Mouse (Mus musculus) embryo, embryonic 10.5 days (tissue): ENCODE measurements at regions not wholly inside any gene's neighbourhood (a gene's known extent, or its start where the extent isn't known, plus 50 kb on each side); places are given as distances from the start of the nearest gene placed in this dataset.
A peak's percentile ranks its signal among the peaks of the same experiment; 100 is the strongest.

Source experiments
- DNase-seq: peaks from one replicate; pipeline ENCODE4 v3.0.0-alpha.2; 2015; ENCODE audit warnings: low spot score

GRCm38 (mm10) chr10:122515698-122516097 is 67.4 kb downstream of the Avpr1a start:
- no peak for DNase-seq

GRCm38 (mm10) chr10:122519274-122519790 is 71.0 kb downstream of the Avpr1a start:
- no peak for DNase-seq

GRCm38 (mm10) chr10:122519981-122520380 is 71.7 kb downstream of the Avpr1a start:
- DNase-seq = no peak

- no peak for DNase-seq
Measured at GRCm38 (mm10) chr10:122522631-122523030, 74.3 kb downstream of the Avpr1a start.

GRCm38 (mm10) chr10:122525360-122525759 is 77.1 kb downstream of the Avpr1a start:
- DNase-seq = no peak

- DNase-seq = no peak
Measured at GRCm38 (mm10) chr10:122525807-122526206, 77.5 kb downstream of the Avpr1a start.

GRCm38 (mm10) chr10:122528222-122528621 is 79.9 kb downstream of the Avpr1a start:
- no peak for DNase-seq

GRCm38 (mm10) chr10:122528973-122529703 is 80.8 kb downstream of the Avpr1a start:
- peak; percentile 85 for DNase-seq

GRCm38 (mm10) chr10:122534714-122535113 is 86.4 kb downstream of the Avpr1a start:
- peak; percentile 13 for DNase-seq

GRCm38 (mm10) chr10:122535137-122535536 is 86.8 kb downstream of the Avpr1a start:
- no peak for DNase-seq

- no peak for DNase-seq
Measured at GRCm38 (mm10) chr10:122539655-122540054, 91.4 kb downstream of the Avpr1a start.

GRCm38 (mm10) chr10:122542573-122542972 is 94.3 kb downstream of the Avpr1a start:
- no peak for DNase-seq

GRCm38 (mm10) chr10:122544096-122544720 is 95.9 kb downstream of the Avpr1a start:
- DNase-seq = peak; percentile 87

GRCm38 (mm10) chr10:122545029-122545428 is 96.7 kb downstream of the Avpr1a start:
- no peak for DNase-seq

- no peak for DNase-seq
Measured at GRCm38 (mm10) chr10:122551586-122551985, 103.3 kb downstream of the Avpr1a start.

- DNase-seq = peak; percentile 87
Measured at GRCm38 (mm10) chr10:122553124-122553822, 105.0 kb downstream of the Avpr1a start.

GRCm38 (mm10) chr10:122553851-122554250 is 105.6 kb downstream of the Avpr1a start:
- no peak for DNase-seq

- no peak for DNase-seq
Measured at GRCm38 (mm10) chr10:122558660-122559059, 110.4 kb downstream of the Avpr1a start.

- DNase-seq = no peak
Measured at GRCm38 (mm10) chr10:122560001-122560695, 111.8 kb downstream of the Avpr1a start.

- no peak for DNase-seq
Measured at GRCm38 (mm10) chr10:122561924-122562323, 113.6 kb downstream of the Avpr1a start.

- DNase-seq = no peak
Measured at GRCm38 (mm10) chr10:122562542-122562941, 114.2 kb downstream of the Avpr1a start.

GRCm38 (mm10) chr10:122563973-122564372 is 114.6 kb upstream of the Ppm1h start:
- DNase-seq = peak; percentile 47
